Mouse (Mus musculus) cerebellum, postnatal 36 days (tissue): ENCODE measurements at regions not wholly inside any gene's neighbourhood (a gene's known extent, or its start where the extent isn't known, plus 50 kb on each side); places are given as distances from the start of the nearest gene placed in this dataset.
"Not testable (repeated sequence)": the region's sequence is repeated elsewhere in the genome, so short reads cannot be mapped to it uniquely, and the experiment has no call there.

Experiments used
- DNase-seq, 2 experiments: peaks; one replicate each; pipeline ENCODE4 v3.0.0; 2021 to 2022; ENCODE audit warnings: mixed read lengths in 2 of 2

- DNase-seq = no peak
Observed at GRCm38 (mm10) chr2:160507816-160508564, 137.7 kb upstream of the Top1 start.

GRCm38 (mm10) chr2:160510159-160510558 lies 135.5 kb upstream of the Top1 start:
- no peak for DNase-seq

GRCm38 (mm10) chr2:160510635-160511421 lies 134.9 kb upstream of the Top1 start:
- no peak for DNase-seq

GRCm38 (mm10) chr2:160515621-160516020 lies 130.1 kb upstream of the Top1 start:
- no peak for DNase-seq

GRCm38 (mm10) chr2:160516526-160516925 lies 129.2 kb upstream of the Top1 start:
- DNase-seq = no peak

GRCm38 (mm10) chr2:160525301-160526205 lies 120.1 kb upstream of the Top1 start:
- DNase-seq = no peak

GRCm38 (mm10) chr2:160526377-160527125 lies 119.1 kb upstream of the Top1 start:
- DNase-seq = no peak

GRCm38 (mm10) chr2:160529306-160529705 lies 116.4 kb upstream of the Top1 start:
- DNase-seq = no peak

GRCm38 (mm10) chr2:160530377-160530776 lies 115.3 kb upstream of the Top1 start:
- DNase-seq = no peak

GRCm38 (mm10) chr2:160537319-160537719 lies 108.4 kb upstream of the Top1 start:
- DNase-seq = no peak

GRCm38 (mm10) chr2:160545527-160545926 lies 100.2 kb upstream of the Top1 start:
- no peak for DNase-seq

GRCm38 (mm10) chr2:160552121-160552669 lies 93.5 kb upstream of the Top1 start:
- no peak for DNase-seq

- no peak for DNase-seq
Observed at GRCm38 (mm10) chr2:160561711-160562110, 84.0 kb upstream of the Top1 start.

GRCm38 (mm10) chr2:160567813-160568212 lies 77.9 kb upstream of the Top1 start:
- DNase-seq = no peak

GRCm38 (mm10) chr2:160569496-160569895 lies 76.2 kb upstream of the Top1 start:
- DNase-seq = no peak

GRCm38 (mm10) chr2:160578384-160579320 lies 67.0 kb upstream of the Top1 start:
- DNase-seq = peak; percentile 78 to 81

GRCm38 (mm10) chr2:160580250-160580649 lies 65.4 kb upstream of the Top1 start:
- no peak for DNase-seq

- no peak for DNase-seq
Observed at GRCm38 (mm10) chr2:160581029-160581428, 64.7 kb upstream of the Top1 start.

- not testable (repeated sequence) for DNase-seq
Observed at GRCm38 (mm10) chr2:160583034-160583433, 62.7 kb upstream of the Top1 start.

GRCm38 (mm10) chr2:160583506-160583905 lies 62.2 kb upstream of the Top1 start:
- no peak for DNase-seq

GRCm38 (mm10) chr2:160584568-160584967 lies 61.1 kb upstream of the Top1 start:
- no peak for DNase-seq
